Mouse (Mus musculus): ENCODE data around the gene Fgfr2. TPM values are rescaled to one million over a fixed set of nuclear protein-coding genes. Genes with fewer than 3 reads are reported as not detected.

Gene Fgfr2
- polyA plus RNA-seq, 1 experiment from 2014 or later: 133 TPM

DNA sequence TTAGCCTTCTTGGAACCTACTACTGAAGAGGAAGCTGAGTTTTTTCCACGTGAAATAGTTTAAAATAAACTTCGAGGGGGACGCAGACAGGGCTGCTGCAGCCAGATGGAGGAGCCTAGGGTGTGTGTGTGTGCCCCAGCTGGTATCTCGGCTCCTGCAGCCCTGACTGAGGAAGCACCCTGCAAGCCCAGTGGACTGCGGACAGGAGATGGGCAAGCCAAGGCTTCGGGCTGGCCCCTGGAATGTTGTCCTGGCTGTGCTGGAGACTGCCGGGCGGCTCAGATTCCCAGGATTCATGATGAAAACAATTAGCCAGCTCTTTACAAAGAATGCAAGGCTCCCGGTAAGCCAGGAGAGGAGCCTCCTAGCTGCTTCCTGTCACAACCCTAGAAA lies 465.1 kb downstream of the Fgfr2 start:
- peak; percentile 44 for ATAC-seq (ENCODE audit: low FRiP score, low TSS enrichment)
- no peak overlapping the region for H3K4me3 ChIP-seq (ENCODE audit: low read length)
- H3K4me2 ChIP-seq (replicated peaks; ENCODE audit: low read depth, low read length): no peak overlapping the region; the same call in 1 of the 2 replicates
- H3K4me1 ChIP-seq (ENCODE audit: control insufficient read depth, insufficient read depth, low read length): peaks cover 36% of the 10 kb centered on the region
- no peaks in the 10 kb centered on the region for H3K9me3 ChIP-seq (ENCODE audit: control insufficient read depth, low read length)
- 11% methylated on average over 9 of the region's 9 CpGs for WGBS
- H3K36me3 ChIP-seq (ENCODE audit: control insufficient read depth, insufficient read depth, low read length): no peaks in the 10 kb centered on the region
- H3K9ac ChIP-seq (ENCODE audit: low read depth, low read length): no peak overlapping the region
- no peaks in the 10 kb centered on the region for H3K27me3 ChIP-seq (ENCODE audit: control insufficient read depth, insufficient read depth, low read length)
- H3K27ac ChIP-seq (ENCODE audit: low read depth, low read length): peak overlapping the region; percentile 12; the same call in 1 of the 2 replicates

DNA sequence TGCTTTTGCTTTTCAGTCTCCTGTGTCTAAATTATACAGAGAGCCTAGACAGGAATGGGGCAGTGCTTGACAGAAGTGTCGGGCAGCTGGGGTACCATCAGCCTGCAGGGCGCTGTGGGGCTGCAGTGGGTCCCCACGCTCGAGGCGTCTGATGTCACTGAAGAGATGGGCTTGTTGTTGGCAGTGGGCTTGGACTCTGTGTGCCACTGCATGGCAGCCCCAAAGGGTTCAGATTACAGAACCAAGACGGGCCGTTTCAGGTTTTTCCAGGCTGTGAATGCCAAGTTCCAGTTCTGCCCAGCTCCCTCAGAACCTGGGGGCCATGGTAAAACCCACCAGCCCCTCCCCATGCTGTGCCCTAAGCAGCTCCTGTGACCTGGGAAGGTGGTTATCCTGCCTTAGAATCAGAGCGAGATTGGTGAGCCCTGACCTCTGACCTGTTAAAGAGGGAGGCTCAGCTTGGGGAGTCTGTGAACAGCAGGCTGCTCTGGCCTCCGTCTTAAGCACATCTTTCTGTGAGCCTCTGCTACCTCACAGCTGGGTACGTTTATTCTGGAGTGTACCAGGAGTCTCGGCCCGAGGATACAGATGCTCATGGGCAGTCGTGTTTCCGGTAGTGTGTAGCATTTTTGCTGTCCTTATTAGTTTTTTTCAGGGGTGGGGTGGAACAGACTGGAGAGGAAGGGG lies 465.6 kb downstream of the Fgfr2 start:
- Histone ChIP-seq H3K9ac (ENCODE audit: low read depth, low read length) (0 out of 2 replicates have a peak overlapping the region, but pooled peaks have one; percentile 18), H3K27me3 (ENCODE audit: control insufficient read depth, insufficient read depth, low read length) (no peaks in the 10 kb centered on the region), H3K4me2 (replicated peaks; ENCODE audit: low read depth, low read length) (no peak overlapping the region), H3K9me3 (ENCODE audit: control insufficient read depth, low read length) (no peaks in the 10 kb centered on the region), H3K4me1 (ENCODE audit: control insufficient read depth, insufficient read depth, low read length) (peaks cover 36% of the 10 kb centered on the region), H3K36me3 (ENCODE audit: control insufficient read depth, insufficient read depth, low read length) (no peaks in the 10 kb centered on the region), H3K27ac (ENCODE audit: low read depth, low read length) (peak overlapping the region; percentile 12; the same call in 1 of the 2 replicates), H3K4me3 (ENCODE audit: low read length) (no peak overlapping the region)
- WGBS: 50% methylated on average over 14 of the region's 14 CpGs
- no peak for ATAC-seq (ENCODE audit: low FRiP score, low TSS enrichment)

DNA sequence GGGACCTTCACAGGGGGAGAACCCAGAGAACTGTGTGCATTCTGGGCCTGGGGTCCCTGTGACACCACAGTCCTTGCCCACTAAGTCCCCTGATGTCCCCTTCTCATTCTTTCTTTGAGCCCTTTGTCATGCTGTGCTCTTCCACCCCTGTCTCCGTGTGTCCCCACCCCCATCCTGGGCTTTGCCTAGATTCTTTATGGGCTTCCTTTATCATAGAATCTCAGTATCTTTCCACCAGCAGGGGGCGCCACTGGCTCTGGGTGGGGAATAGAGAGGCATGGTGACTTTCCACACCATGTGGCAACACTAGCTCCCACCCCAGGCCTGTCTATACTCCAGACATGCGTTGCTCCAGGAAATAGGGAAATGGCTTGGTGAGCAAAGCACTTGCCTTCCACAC lies 466.6 kb downstream of the Fgfr2 start:
- ATAC-seq (ENCODE audit: low FRiP score, low TSS enrichment): peak; percentile 34; the same call in 1 of the 2 replicates
- Histone ChIP-seq H3K36me3 (ENCODE audit: control insufficient read depth, insufficient read depth, low read length) (no peaks in the 10 kb centered on the region), H3K9me3 (ENCODE audit: control insufficient read depth, low read length) (no peaks in the 10 kb centered on the region), H3K4me3 (ENCODE audit: low read length) (no peak overlapping the region), H3K27ac (ENCODE audit: low read depth, low read length) (no peak overlapping the region; the same call in 1 of the 2 replicates), H3K4me2 (replicated peaks; ENCODE audit: low read depth, low read length) (no peak overlapping the region), H3K27me3 (ENCODE audit: control insufficient read depth, insufficient read depth, low read length) (no peaks in the 10 kb centered on the region), H3K9ac (ENCODE audit: low read depth, low read length) (no peak overlapping the region), H3K4me1 (ENCODE audit: control insufficient read depth, insufficient read depth, low read length) (peaks cover 36% of the 10 kb centered on the region)
- 7% methylated on average over 3 of the region's 3 CpGs for WGBS

DNA sequence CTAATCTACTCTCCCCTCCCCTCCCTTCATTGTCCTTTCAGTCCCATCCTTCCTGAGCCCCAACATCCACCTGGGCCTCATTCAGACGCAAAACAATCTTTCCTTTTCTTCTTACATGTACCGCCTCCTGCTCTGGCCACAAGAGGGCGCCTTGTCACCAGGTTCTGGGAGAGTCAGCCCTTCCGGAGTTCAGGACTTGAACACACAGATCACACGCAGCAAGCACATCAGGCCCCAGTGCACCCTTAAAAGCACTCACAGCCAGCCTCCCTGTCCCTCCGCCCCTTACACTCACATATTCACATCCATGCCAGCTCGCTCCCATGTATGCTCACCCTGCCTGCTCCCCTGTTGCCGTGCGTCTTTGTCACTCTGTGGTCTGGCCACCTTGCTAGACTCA lies 467.1 kb downstream of the Fgfr2 start:
- peak; percentile 68 for ATAC-seq (ENCODE audit: low FRiP score, low TSS enrichment)
- no peak overlapping the region for H3K9ac ChIP-seq (ENCODE audit: low read depth, low read length)

DNA sequence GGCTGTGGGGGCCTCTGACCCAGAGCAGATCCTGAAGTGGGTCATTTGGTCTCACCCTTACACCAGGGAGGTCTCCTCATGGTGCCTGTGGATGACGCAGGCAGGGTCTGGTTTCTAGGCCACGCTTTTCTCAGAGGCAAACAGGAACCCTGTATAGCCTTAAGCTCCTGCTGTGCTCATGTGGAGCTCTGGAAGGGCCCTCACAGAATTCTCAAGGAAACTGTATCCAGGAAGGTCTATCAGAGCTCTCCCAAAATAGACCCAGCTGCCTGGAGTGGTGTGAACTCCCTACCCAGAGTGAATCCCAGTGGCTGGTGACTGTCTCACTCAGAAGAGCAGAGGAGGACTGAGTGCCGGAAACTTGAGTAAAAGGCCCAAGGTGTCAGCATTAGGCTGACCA lies 468.7 kb downstream of the Fgfr2 start:
- peaks cover 26% of the 10 kb centered on the region for H3K4me1 ChIP-seq (ENCODE audit: control insufficient read depth, insufficient read depth, low read length)
- no peak overlapping the region for H3K9ac ChIP-seq (ENCODE audit: low read depth, low read length)
- 91% methylated on average over 3 of the region's 3 CpGs for WGBS
- no peaks in the 10 kb centered on the region for H3K36me3 ChIP-seq (ENCODE audit: control insufficient read depth, insufficient read depth, low read length)
- H3K4me2 ChIP-seq (replicated peaks; ENCODE audit: low read depth, low read length): no peak overlapping the region
- no peaks in the 10 kb centered on the region for H3K27me3 ChIP-seq (ENCODE audit: control insufficient read depth, insufficient read depth, low read length)
- no peak overlapping the region for H3K27ac ChIP-seq (ENCODE audit: low read depth, low read length)
- no peaks in the 10 kb centered on the region for H3K9me3 ChIP-seq (ENCODE audit: control insufficient read depth, low read length)
- no peak for ATAC-seq (ENCODE audit: low FRiP score, low TSS enrichment)
- H3K4me3 ChIP-seq (ENCODE audit: low read length): no peak overlapping the region

More for the DNA sequence above, 467.1 kb downstream of the Fgfr2 start:
- Histone ChIP-seq H3K4me2 (replicated peaks; ENCODE audit: low read depth, low read length) (no peak overlapping the region), H3K27ac (ENCODE audit: low read depth, low read length) (no peak overlapping the region; the same call in 1 of the 2 replicates), H3K27me3 (ENCODE audit: control insufficient read depth, insufficient read depth, low read length) (no peaks in the 10 kb centered on the region), H3K4me3 (ENCODE audit: low read length) (no peak overlapping the region), H3K36me3 (ENCODE audit: control insufficient read depth, insufficient read depth, low read length) (no peaks in the 10 kb centered on the region), H3K4me1 (ENCODE audit: control insufficient read depth, insufficient read depth, low read length) (peaks cover 36% of the 10 kb centered on the region), H3K9me3 (ENCODE audit: control insufficient read depth, low read length) (no peaks in the 10 kb centered on the region)
- 25% methylated on average over 9 of the region's 9 CpGs for WGBS

DNA sequence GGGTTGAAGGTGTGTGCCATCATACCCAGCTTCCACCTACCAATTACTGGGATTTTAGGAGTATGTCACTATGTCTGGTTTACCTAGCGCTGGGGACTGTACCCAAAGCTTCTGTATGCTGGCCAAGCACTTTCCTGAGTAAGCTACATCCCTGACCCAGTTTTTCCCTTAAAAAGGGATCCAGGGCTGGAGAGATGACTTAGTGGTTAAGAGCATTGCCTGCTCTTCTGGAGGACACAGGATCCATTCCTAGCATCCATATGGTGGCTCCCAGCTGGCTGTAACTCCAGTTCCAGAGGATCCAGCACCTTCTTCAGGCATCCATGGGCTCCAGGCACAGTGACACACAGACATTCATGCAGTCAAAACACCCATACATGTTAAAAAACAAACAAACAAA lies 476.6 kb downstream of the Fgfr2 start:
- H3K27ac ChIP-seq (ENCODE audit: low read depth, low read length): no peak overlapping the region
- H3K36me3 ChIP-seq (ENCODE audit: control insufficient read depth, insufficient read depth, low read length): no peaks in the 10 kb centered on the region
- no peak overlapping the region for H3K4me2 ChIP-seq (replicated peaks; ENCODE audit: low read depth, low read length)
- no peak overlapping the region for H3K9ac ChIP-seq (ENCODE audit: low read depth, low read length)
- H3K4me1 ChIP-seq (ENCODE audit: control insufficient read depth, insufficient read depth, low read length): peaks cover 4% of the 10 kb centered on the region; the same call in 1 of the 2 replicates
- WGBS: 90% methylated on average over 1 of the region's 1 CpGs
- ATAC-seq (ENCODE audit: low FRiP score, low TSS enrichment): no peak
- H3K4me3 ChIP-seq (ENCODE audit: low read length): no peak overlapping the region
- H3K9me3 ChIP-seq (ENCODE audit: control insufficient read depth, low read length): no peaks in the 10 kb centered on the region
- H3K27me3 ChIP-seq (ENCODE audit: control insufficient read depth, insufficient read depth, low read length): 0 out of 2 replicates have a peak, but pooled peaks cover 3% of the 10 kb centered on the region

DNA sequence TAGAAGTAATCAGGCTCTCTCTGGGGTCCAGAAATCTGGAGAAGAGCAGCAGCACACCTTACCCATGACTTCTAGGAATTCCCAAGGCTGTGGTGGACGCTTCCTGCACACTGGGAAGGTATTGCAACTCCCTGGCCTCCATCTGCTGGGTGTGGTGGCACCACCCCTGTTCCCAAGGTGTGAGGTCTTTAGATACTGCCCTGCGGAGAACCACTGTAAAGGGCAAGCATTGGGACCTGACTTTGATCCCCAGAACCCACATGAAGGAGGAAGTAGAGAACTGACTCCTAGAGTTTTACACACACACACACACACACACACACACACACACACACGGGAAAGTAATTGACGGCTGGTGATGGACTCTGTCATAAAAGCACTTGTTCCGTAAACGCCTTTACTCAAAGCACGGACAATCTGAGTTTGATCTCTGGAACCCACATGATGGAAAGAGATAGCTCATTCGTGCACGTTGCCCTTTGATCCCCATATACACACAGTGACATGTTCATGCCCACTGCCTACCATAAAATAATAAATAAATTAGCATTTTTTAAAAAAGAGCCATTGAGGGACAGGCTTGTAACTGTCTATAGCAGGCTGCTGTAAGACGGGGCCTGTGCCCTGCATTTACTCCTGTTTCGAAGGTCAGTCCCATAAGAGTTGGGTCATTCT lies 478.4 kb downstream of the Fgfr2 start:
- Histone ChIP-seq H3K4me1 (ENCODE audit: control insufficient read depth, insufficient read depth, low read length) (peaks cover 12% of the 10 kb centered on the region; the same call in 1 of the 2 replicates), H3K27me3 (ENCODE audit: control insufficient read depth, insufficient read depth, low read length) (0 out of 2 replicates have a peak, but pooled peaks cover 3% of the 10 kb centered on the region), H3K36me3 (ENCODE audit: control insufficient read depth, insufficient read depth, low read length) (no peaks in the 10 kb centered on the region), H3K4me3 (ENCODE audit: low read length) (no peak overlapping the region), H3K9ac (ENCODE audit: low read depth, low read length) (no peak overlapping the region), H3K27ac (ENCODE audit: low read depth, low read length) (no peak overlapping the region), H3K4me2 (replicated peaks; ENCODE audit: low read depth, low read length) (no peak overlapping the region), H3K9me3 (ENCODE audit: control insufficient read depth, low read length) (no peaks in the 10 kb centered on the region)
- WGBS: 49% methylated on average over 11 of the region's 11 CpGs
- no peak for ATAC-seq (ENCODE audit: low FRiP score, low TSS enrichment)

DNA sequence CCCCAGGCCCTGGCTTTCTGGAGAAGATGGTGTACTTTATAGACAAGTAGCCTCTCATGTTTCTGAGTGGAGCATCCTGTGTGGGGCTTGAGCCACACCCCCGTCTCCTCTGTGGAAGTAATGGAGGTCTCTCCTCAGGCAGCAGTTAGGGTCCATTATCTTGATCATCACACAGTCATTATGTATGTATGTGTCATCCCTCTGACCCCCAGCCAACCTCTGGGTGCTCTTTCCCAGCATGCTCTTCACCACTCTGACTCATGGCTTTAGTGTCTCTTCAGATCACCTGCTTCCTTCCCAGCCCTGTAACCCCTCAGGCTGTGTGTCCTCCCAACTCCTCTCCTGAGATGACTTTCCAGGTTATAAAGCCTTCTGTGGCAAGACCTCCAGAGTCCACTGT lies 481.5 kb downstream of the Fgfr2 start:
- Histone ChIP-seq H3K4me3 (ENCODE audit: low read length) (no peak overlapping the region), H3K27me3 (ENCODE audit: control insufficient read depth, insufficient read depth, low read length) (0 out of 2 replicates have a peak, but pooled peaks cover 3% of the 10 kb centered on the region), H3K9me3 (ENCODE audit: control insufficient read depth, low read length) (no peaks in the 10 kb centered on the region), H3K9ac (ENCODE audit: low read depth, low read length) (no peak overlapping the region), H3K36me3 (ENCODE audit: control insufficient read depth, insufficient read depth, low read length) (no peaks in the 10 kb centered on the region), H3K4me2 (replicated peaks; ENCODE audit: low read depth, low read length) (no peak overlapping the region), H3K27ac (ENCODE audit: low read depth, low read length) (no peak overlapping the region), H3K4me1 (ENCODE audit: control insufficient read depth, insufficient read depth, low read length) (peaks cover 21% of the 10 kb centered on the region; the same call in 1 of the 2 replicates)
- WGBS: 71% methylated on average over 1 of the region's 1 CpGs
- ATAC-seq (ENCODE audit: low FRiP score, low TSS enrichment): peak; percentile 16; the same call in 1 of the 2 replicates

DNA sequence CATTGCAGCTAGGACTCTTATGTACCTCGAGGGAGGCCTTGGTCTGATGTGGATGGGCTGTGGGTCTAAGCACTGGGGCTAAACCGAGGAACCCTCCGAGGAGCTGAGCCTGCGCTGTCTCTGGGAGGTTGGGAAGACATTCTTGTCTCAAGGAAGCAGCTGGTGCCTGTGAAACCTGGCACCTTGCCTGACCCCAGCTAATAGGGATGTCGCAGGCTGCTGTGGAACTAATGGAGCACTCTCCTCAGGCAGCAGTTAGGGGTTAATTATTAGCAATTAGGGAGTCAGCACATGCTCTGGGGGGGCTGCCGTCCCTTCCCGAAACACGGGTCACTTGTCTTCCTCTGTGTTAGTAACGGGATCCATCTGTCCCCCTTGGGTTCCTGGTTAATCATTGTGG lies 482.2 kb downstream of the Fgfr2 start:
- no peak overlapping the region for H3K27ac ChIP-seq (ENCODE audit: low read depth, low read length)
- ATAC-seq (ENCODE audit: low FRiP score, low TSS enrichment): peak; percentile 18; the same call in 1 of the 2 replicates

More for the DNA sequence above, 482.2 kb downstream of the Fgfr2 start:
- no peak overlapping the region for H3K4me2 ChIP-seq (replicated peaks; ENCODE audit: low read depth, low read length)
- 8% methylated on average over 9 of the region's 9 CpGs for WGBS
- H3K27me3 ChIP-seq (ENCODE audit: control insufficient read depth, insufficient read depth, low read length): 0 out of 2 replicates have a peak, but pooled peaks cover 3% of the 10 kb centered on the region
- H3K9ac ChIP-seq (ENCODE audit: low read depth, low read length): no peak overlapping the region
- no peak overlapping the region for H3K4me3 ChIP-seq (ENCODE audit: low read length)
- peaks cover 21% of the 10 kb centered on the region; the same call in 1 of the 2 replicates for H3K4me1 ChIP-seq (ENCODE audit: control insufficient read depth, insufficient read depth, low read length)
- H3K36me3 ChIP-seq (ENCODE audit: control insufficient read depth, insufficient read depth, low read length): no peaks in the 10 kb centered on the region
- no peaks in the 10 kb centered on the region for H3K9me3 ChIP-seq (ENCODE audit: control insufficient read depth, low read length)

All from kidney, embryonic 14.5 days (tissue).